Mouse (Mus musculus) erythroblast, embryonic 14.5 days (primary cell): ENCODE results near the gene Serinc5. TPM values are rescaled to one million over a fixed set of nuclear protein-coding genes. Genes with fewer than 3 reads are reported as not detected.

Experiments
- H3K27me3 ChIP-seq: 2 replicates; pipeline ENCODE4 v1.6.1; 2012; ENCODE audit warnings: inconsistent platforms; ENCODE audit not compliant: control insufficient read depth
- H3K36me3 ChIP-seq: 2 replicates; pipeline ENCODE4 v1.6.1; 2012; ENCODE audit warnings: mild to moderate bottlenecking, inconsistent platforms; ENCODE audit not compliant: control insufficient read depth
- H3K4me1 ChIP-seq: 2 replicates; pipeline ENCODE4 v1.6.1; 2012; ENCODE audit warnings: inconsistent platforms; ENCODE audit not compliant: control insufficient read depth
- H3K4me3 ChIP-seq: replicated peaks from 2 replicates; pipeline ENCODE3; 2012; ENCODE audit warnings: moderate library complexity, mild to moderate bottlenecking, inconsistent platforms
- H3K9me3 ChIP-seq: 2 replicates; pipeline ENCODE4 v1.6.1; 2012; ENCODE audit warnings: low read length, inconsistent platforms, mixed read lengths; ENCODE audit not compliant: control insufficient read depth
- GATA1 ChIP-seq: IDR thresholded peaks from 2 replicates; pipeline ENCODE4 v1.6.1; 2012; ENCODE audit warnings: low read length, inconsistent platforms, mixed read lengths
- TAL1 ChIP-seq: IDR thresholded peaks from 3 replicates; pipeline ENCODE4 v1.6.1; 2012; ENCODE audit warnings: low read length, inconsistent platforms, mixed read lengths
- polyA plus RNA-seq: library from polyadenylated mRNA; stranded (reverse); fragments of >175 nt; gene quantifications from 2 replicates; pipeline ENCODE4 v1.2.3, GENCODE M21; 2012

Gene Serinc5
- polyA plus RNA-seq, 1 experiment: 0.58 TPM

DNA sequence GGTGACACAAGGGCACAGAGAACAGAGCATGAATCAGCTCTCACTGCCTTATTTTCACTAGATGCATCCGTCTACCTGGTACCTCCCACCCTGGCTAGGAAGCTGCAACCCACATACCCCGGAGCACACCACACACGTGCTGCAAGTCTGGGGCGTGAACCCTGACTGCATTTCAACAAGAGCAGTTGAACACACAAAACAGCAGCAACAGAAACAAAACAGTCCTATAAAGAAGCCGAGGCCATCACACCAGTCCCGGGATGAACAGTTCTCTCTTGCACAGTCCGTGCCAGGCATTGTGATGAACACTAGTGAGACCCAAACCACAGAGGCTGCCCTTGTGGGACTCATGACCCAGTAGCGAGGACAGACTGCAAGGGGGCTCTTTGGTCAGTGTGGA, 142.8 kb downstream of the Serinc5 start:
- Histone ChIP-seq H3K9me3 (no peaks in the 10 kb centered on the region), H3K36me3 (no peaks in the 10 kb centered on the region), H3K27me3 (peaks cover 15% of the 10 kb centered on the region), H3K4me1 (peaks cover 5% of the 10 kb centered on the region), H3K4me3 (no peak overlapping the region)
- TF ChIP-seq GATA1 (no peak), TAL1 (no peak)

DNA sequence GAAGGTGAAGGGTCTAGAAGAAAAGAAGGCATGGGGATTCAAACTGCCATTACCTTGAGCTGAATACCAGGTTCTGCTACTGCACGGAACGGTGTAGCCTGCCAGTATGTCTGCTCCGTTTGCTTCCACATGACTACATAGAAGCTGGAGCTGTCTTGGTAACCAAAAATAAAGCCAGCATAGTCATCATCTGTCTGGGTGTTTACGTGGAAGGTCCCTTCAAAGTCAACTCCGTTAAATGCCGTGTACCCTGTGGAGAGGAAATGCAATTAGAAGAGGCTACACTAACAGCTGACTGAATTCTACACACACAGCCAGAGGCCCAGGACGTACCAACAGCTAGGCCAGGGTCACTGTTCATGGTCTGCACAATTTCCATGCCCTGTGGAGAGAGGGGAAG, 144.1 kb downstream of the Serinc5 start:
- Histone ChIP-seq H3K36me3 (no peaks in the 10 kb centered on the region), H3K4me1 (peaks cover 5% of the 10 kb centered on the region), H3K27me3 (peaks cover 1% of the 10 kb centered on the region; the same call in 1 of the 2 replicates), H3K9me3 (no peaks in the 10 kb centered on the region), H3K4me3 (no peak overlapping the region)
- no peak for TF ChIP-seq GATA1
- TF ChIP-seq TAL1: no peak

DNA sequence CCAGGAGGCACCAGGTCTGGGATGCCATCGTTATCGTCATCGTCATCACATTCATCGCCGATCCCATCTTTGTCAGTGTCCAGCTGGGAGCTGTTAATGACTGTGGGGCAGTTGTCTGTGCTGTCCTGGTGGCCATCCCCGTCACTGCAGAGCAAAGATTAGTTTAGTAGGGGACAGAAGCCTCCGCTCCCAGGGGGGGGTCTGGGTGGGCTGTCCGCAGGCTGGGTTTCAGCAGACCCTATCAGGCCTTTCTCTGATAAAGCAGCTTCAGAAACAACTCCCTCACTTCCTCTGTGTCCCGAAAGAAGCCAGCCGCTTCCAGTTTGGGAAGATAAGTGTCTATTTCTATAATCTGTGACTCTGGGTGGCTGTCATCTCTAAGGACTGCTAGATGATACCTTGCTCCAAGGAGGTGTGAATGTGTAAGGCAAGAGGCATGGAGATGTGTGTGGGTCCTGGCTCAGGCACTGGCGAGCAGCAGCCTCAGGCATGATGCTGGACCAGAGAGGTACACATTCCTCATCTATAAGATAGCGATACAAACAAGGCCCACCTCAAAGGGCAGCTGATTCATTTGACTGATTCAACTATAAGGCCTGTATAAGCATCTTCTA, 147.2 kb downstream of the Serinc5 start:
- Histone ChIP-seq H3K4me1 (no peaks in the 10 kb centered on the region), H3K9me3 (no peaks in the 10 kb centered on the region), H3K27me3 (no peaks in the 10 kb centered on the region), H3K4me3 (no peak overlapping the region), H3K36me3 (no peaks in the 10 kb centered on the region)
- TF ChIP-seq TAL1 (no peak), GATA1 (no peak)

DNA sequence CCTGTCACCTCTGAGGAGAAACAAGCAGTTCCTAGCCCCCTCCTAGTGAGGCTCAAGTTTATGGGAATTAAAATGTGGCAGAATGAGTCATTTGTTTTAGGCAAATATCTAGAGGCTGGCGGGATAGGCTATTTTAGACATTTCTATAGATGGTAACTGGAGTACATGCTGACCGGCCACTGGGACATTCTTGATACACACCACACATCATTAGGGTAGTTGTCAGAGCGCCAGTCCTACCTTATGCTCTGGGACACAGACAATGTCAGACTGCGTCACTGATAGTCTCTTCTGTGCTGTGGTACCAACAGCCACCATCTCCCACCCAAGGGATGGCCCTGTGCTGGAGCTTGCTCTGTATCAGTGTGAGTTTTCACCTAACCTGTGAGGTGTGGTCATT, 148.2 kb downstream of the Serinc5 start:
- no peaks in the 10 kb centered on the region for H3K4me1 ChIP-seq
- H3K4me3 ChIP-seq: no peak overlapping the region
- H3K9me3 ChIP-seq: no peaks in the 10 kb centered on the region
- no peaks in the 10 kb centered on the region for H3K27me3 ChIP-seq
- H3K36me3 ChIP-seq: no peaks in the 10 kb centered on the region
- no peak for TF ChIP-seq GATA1

DNA sequence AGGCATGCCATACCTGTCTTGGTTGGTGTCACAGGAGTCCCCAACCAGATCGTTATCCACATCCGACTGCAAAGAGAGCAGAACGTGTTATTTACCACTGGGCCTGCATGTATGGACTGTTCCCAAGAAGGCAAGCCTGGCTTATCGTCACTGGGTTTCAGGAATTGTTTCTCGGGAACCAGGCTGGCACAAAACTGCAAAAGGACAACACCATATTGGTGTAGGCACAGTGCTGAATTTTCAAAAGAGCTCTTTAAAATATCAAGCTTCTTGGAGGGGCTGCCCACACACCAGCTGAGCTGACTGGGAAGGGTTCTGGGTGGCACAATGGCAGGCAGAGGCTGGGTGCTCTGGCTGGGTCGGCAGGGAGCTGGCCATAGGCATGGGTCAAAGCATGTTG, 149.6 kb downstream of the Serinc5 start:
- Histone ChIP-seq H3K27me3 (no peaks in the 10 kb centered on the region), H3K4me1 (no peaks in the 10 kb centered on the region), H3K9me3 (no peaks in the 10 kb centered on the region), H3K4me3 (no peak overlapping the region), H3K36me3 (no peaks in the 10 kb centered on the region)
- TF ChIP-seq GATA1 (no peak), TAL1 (no peak)

Other genes starting within 250 kb of the Serinc5 start
- gene Ankrd34b, start 185.2 kb upstream of the Serinc5 start, polyA plus RNA-seq: not detected in 2 replicates
- not detected in 2 replicates for gene Fam151b, start 127.1 kb upstream of the Serinc5 start, polyA plus RNA-seq
- gene Zfyve16, start 80.2 kb upstream of the Serinc5 start, polyA plus RNA-seq: 0.01 TPM in 1 of 2 replicates, not detected in the other
- gene Spz1, start 34.9 kb upstream of the Serinc5 start, polyA plus RNA-seq: not detected in 2 replicates
- not detected in 2 replicates for gene Thbs4, start 183.7 kb downstream of the Serinc5 start, polyA plus RNA-seq
- 0.01 TPM in 2 replicates for gene Mtx3, start 233.7 kb downstream of the Serinc5 start, polyA plus RNA-seq